Mouse (Mus musculus) splenic B cell, adult 2 months (primary cell): ENCODE measurements at regions not wholly inside any gene's neighbourhood (a gene's known extent, or its start where the extent isn't known, plus 50 kb on each side); places are given as distances from the start of the nearest gene placed in this dataset.

Source experiments
- DNase-seq: peaks from one replicate; pipeline ENCODE4 v3.0.0-alpha.2; 2011; ENCODE audit warnings: low read depth, low spot score
- H3K27me3 ChIP-seq: 2 replicates; pipeline ENCODE4 v1.6.1; 2012; ENCODE audit warnings: mild to moderate bottlenecking, low read length, moderate library complexity, mixed read lengths; ENCODE audit not compliant: control insufficient read depth, poor library complexity, insufficient read depth, severe bottlenecking
- H3K36me3 ChIP-seq: 2 replicates; pipeline ENCODE4 v1.6.1; 2012; ENCODE audit warnings: mild to moderate bottlenecking, low read length, moderate library complexity, mixed read lengths; ENCODE audit not compliant: control insufficient read depth, poor library complexity, insufficient read depth, severe bottlenecking

GRCm38 (mm10) chr16:75487915-75488314 lies 97.9 kb downstream of the Lipi start:
- no peak for DNase-seq
- H3K27me3 ChIP-seq: no peaks in the 10 kb centered on the region
- H3K36me3 ChIP-seq: no peaks in the 10 kb centered on the region

GRCm38 (mm10) chr16:75483878-75484277 lies 102.0 kb downstream of the Lipi start:
- H3K36me3 ChIP-seq: no peaks in the 10 kb centered on the region
- no peaks in the 10 kb centered on the region for H3K27me3 ChIP-seq

GRCm38 (mm10) chr16:75465420-75465975 lies 120.4 kb downstream of the Lipi start:
- H3K36me3 ChIP-seq: no peaks in the 10 kb centered on the region
- DNase-seq: no peak

More at GRCm38 (mm10) chr16:75483878-75484277, 102.0 kb downstream of the Lipi start:
- no peak for DNase-seq

DNA sequence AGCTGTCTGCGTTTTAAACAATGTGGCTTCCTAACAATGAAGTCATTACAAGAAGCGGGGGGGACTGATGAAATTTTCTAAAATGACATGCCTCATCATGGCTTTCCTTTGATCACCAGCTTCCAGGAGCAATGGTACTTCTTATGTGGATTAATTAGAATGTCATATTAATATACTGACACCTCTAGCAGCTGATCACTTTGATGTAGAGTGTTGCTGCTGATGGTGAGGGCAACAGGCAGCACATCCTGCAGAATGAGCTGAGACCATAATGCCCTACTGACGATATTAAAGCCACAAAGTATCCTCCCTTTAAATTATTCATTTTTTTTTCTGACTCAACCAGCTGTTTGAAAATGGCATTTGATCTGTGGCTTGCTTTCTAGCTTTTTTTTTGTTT lies 123.7 kb downstream of the Lipi start:
- H3K36me3 ChIP-seq: no peaks in the 10 kb centered on the region
- DNase-seq: no peak
- H3K27me3 ChIP-seq: no peaks in the 10 kb centered on the region

More at GRCm38 (mm10) chr16:75465420-75465975, 120.4 kb downstream of the Lipi start:
- H3K27me3 ChIP-seq: no peaks in the 10 kb centered on the region

GRCm38 (mm10) chr16:75446901-75447514 lies 138.9 kb downstream of the Lipi start:
- H3K36me3 ChIP-seq: no peaks in the 10 kb centered on the region
- DNase-seq: no peak
- no peaks in the 10 kb centered on the region for H3K27me3 ChIP-seq

DNA sequence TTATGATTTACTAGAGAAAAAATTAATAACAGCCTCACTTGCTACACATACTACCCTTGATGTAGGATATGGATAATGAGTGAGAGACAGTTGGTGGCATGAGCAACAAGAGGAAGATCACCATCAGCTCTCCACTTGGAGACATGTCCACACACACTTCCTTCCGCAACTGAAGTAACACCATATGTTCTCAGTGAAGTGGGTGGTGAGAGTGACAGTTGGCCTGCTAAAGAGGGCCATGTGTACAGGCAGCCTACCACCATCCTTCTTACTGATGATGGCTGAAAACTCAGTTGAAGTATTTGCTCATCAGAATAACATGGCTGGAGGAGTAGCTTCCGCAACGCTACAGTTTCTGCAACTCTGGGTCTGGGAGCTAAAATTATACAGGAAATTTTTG lies 146.6 kb downstream of the Lipi start:
- no peak for DNase-seq
- Histone ChIP-seq H3K36me3 (no peaks in the 10 kb centered on the region), H3K27me3 (no peaks in the 10 kb centered on the region)

DNA sequence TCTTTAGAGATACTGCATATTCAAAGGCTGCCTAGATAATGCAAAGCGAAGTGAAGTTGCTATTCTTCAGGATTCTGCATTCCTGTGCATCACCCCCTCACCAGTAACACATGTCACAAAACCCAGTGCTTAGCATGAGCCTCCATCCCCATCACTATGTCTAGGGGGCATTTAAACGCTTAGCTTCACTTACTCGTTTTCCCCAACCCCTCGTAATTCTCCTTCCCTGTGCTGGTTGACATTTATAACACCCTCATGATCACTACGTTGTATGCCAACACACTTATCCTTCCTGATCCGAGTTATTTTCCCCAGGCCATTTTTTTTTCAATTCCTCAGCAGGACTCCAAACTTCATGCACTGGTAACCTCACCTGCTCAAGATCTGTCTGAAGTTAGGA lies 152.6 kb downstream of the Lipi start:
- no peak for DNase-seq
- Histone ChIP-seq H3K27me3 (no peaks in the 10 kb centered on the region), H3K36me3 (no peaks in the 10 kb centered on the region)

DNA sequence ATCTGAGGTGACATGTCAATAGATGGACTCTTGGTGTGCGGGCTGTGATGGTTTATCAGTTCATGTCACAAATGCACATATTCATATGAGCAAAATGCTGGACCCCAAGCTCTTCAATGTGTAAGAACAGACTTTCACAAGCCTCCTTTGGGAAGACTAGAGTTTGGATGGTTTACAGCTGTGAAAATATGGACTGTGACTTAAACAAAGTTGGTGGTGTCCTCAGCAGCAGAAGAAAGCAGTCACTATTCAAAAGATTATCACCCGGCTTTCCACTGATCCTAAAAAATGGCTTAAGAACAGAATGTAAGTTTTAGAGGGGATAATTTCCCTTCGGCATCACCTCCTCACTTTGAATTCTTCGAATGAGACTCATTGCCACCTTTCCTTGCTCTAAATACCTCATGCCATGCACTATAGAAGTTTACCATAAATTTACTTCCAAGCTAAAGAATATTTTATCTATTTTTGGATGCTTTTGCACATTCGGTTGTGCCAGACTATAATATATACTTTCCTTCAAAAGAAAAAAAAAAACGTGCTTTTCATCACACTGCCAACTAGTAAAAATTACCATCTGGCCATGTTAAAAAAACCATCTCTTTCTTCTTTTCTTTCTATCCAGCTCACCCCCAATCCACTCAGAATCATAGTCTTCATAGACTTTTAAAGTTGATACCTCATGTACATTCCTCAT lies 201.2 kb downstream of the Lipi start:
- no peak for DNase-seq
- Histone ChIP-seq H3K27me3 (no peaks in the 10 kb centered on the region), H3K36me3 (no peaks in the 10 kb centered on the region)

DNA sequence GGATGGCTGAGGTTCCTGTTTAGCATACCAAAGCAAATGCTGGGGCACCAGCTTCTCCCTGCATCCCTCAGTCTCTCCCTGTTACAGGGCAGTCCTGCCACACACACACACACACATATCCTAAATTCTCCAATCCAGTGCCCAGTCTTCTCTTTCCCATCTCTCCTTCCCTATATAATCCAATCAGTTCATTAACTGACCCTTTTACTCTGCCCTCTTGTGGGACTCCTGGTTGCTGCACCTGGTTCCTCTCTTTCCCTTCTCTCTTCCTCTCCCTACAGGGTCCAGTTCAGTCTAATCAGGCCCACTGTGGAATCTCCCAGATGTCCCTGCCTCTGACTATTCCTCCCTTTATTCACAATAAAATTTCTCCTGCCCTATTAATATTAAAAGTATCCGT lies 204.7 kb downstream of the Lipi start:
- no peaks in the 10 kb centered on the region for H3K27me3 ChIP-seq
- no peak for DNase-seq
- H3K36me3 ChIP-seq: no peaks in the 10 kb centered on the region

GRCm38 (mm10) chr16:75369700-75370099 lies 216.2 kb downstream of the Lipi start:
- no peak for DNase-seq
- no peaks in the 10 kb centered on the region for H3K36me3 ChIP-seq
- H3K27me3 ChIP-seq: no peaks in the 10 kb centered on the region

- H3K36me3 ChIP-seq: no peaks in the 10 kb centered on the region
- no peak for DNase-seq
- H3K27me3 ChIP-seq: no peaks in the 10 kb centered on the region
Measured at GRCm38 (mm10) chr16:75366727-75367126, 219.1 kb downstream of the Lipi start.

GRCm38 (mm10) chr16:75365361-75365994 lies 220.4 kb downstream of the Lipi start:
- DNase-seq: no peak
- Histone ChIP-seq H3K27me3 (no peaks in the 10 kb centered on the region), H3K36me3 (no peaks in the 10 kb centered on the region)

- no peak for DNase-seq
- Histone ChIP-seq H3K36me3 (no peaks in the 10 kb centered on the region), H3K27me3 (no peaks in the 10 kb centered on the region)
Measured at GRCm38 (mm10) chr16:75362095-75362494, 223.8 kb downstream of the Lipi start.

DNA sequence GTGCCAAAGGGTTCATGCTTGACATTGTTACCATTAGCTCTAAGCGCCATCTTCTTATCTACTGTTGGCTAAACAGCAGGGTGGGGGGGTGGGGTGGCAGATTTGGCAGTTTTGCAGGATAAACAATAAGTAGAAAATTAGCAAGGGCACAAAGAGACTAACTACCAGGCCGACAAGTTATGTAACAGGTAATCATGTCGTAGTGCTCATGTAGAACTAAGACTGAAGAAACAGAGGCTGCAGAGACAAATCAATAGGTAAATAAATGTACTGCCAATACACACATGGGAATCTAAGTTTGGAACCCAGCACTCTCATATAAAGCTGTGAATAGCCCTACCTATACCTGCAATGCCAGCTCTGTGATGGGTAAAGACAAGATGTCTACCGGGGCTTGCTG lies 225.1 kb downstream of the Lipi start:
- no peak for DNase-seq
- Histone ChIP-seq H3K36me3 (no peaks in the 10 kb centered on the region), H3K27me3 (no peaks in the 10 kb centered on the region)

DNA sequence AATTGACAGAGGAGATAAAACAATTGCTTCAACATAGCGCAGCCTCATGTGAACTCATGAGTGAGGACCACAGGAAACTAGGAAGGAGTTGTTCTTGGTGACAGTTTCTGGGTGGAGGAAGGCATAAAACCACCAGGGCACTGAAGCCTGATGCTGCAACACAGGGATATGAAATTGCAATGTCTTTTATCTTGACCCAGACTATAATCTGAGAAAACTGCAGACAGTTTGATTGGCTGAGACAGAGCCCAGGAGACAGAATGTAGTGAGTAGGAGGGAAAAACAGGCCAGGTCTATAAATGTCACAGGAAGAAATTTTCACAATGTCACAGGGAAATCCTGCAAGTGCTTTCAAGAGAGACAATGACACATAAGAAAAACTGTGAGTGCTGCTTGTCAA lies 232.5 kb downstream of the Lipi start:
- Histone ChIP-seq H3K36me3 (no peaks in the 10 kb centered on the region), H3K27me3 (no peaks in the 10 kb centered on the region)
- DNase-seq: no peak
